24 mouse cellular contexts compared by ENCODE assay signal in the genomic region with DNA sequence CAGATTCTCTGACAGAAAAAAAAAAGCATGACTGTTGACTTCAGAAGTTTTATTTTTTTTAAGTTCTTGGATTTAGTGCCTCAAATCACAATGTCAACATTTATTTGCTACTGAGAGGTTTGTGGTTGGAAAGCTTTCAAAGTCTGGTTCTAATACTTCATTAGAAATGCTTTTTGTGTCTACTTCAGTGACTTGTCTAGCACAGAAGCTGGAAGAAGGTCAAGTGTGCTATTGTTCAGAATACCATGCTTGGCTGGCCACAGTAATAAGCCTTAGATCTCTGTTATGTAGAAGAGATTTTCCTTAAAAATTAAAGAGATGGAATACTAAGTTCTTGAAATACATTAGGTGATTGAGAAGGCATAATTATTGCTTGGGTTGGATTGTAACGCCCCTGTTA. TPM values are rescaled to one million over a fixed set of nuclear protein-coding genes. Genes with fewer than 3 reads are reported as not detected.
"Had no signal": no experiment of that assay in that cellular context is flagged by ENCODE, and none has a peak within 500 bp of the region (broad histone marks: within the 10 kb centered on the region; RNA-seq: fewer than 3 reads in every experiment).

No protein-coding gene starts in this region.

- DNase-seq: kidney, postnatal 36 days; left cerebral cortex, postnatal 4 days; liver, postnatal 0 days; lung, embryonic 14.5 days; lung, postnatal 10 days; retina, postnatal 1 day; right cerebral cortex, postnatal 25 days; spleen, adult 18-20 months; thymus, postnatal 25 days had no signal

- H3K36me3 ChIP-seq: limb, embryonic 12.5 days; limb, embryonic 15.5 days; midbrain, embryonic 10.5 days; midbrain, embryonic 13.5 days; neural tube, embryonic 13.5 days; stomach, embryonic 15.5 days had no signal

- H3K27ac ChIP-seq: kidney, postnatal 0 days; limb, embryonic 12.5 days; limb, embryonic 15.5 days; liver, embryonic 14.5 days; midbrain, embryonic 10.5 days; midbrain, embryonic 13.5 days; neural tube, embryonic 13.5 days; stomach, embryonic 15.5 days had no signal

- H3K27me3 ChIP-seq: limb, embryonic 12.5 days; limb, embryonic 15.5 days; megakaryocyte, embryonic 14.5 days; midbrain, embryonic 13.5 days; neural tube, embryonic 13.5 days; stomach, embryonic 15.5 days had no signal

- H3K4me3 ChIP-seq: limb, embryonic 12.5 days; limb, embryonic 15.5 days; megakaryocyte, embryonic 14.5 days; midbrain, embryonic 10.5 days; midbrain, embryonic 13.5 days; myocyte; neural tube, embryonic 13.5 days; stomach, embryonic 15.5 days had no signal

- ATAC-seq: intestine, postnatal 0 days; liver, postnatal 0 days; midbrain, embryonic 13.5 days; midbrain, embryonic 16.5 days had no signal

- H3K4me1 ChIP-seq: limb, embryonic 12.5 days; limb, embryonic 15.5 days; megakaryocyte, embryonic 14.5 days; midbrain, embryonic 10.5 days; midbrain, embryonic 13.5 days; neural tube, embryonic 13.5 days; stomach, embryonic 15.5 days had no signal

- H3K9me3 ChIP-seq: limb, embryonic 12.5 days; limb, embryonic 15.5 days; megakaryocyte, embryonic 14.5 days; midbrain, embryonic 10.5 days; midbrain, embryonic 13.5 days; neural tube, embryonic 13.5 days; stomach, embryonic 15.5 days had no signal

- H3K4me2 ChIP-seq: limb, embryonic 12.5 days; limb, embryonic 15.5 days; liver, embryonic 11.5 days; lung, embryonic 14.5 days; midbrain, embryonic 13.5 days; neural tube, embryonic 13.5 days; stomach, embryonic 15.5 days had no signal

- H3K9ac ChIP-seq: limb, embryonic 12.5 days; limb, embryonic 15.5 days; liver, embryonic 14.5 days; liver, postnatal 0 days; lung, embryonic 14.5 days; midbrain, embryonic 13.5 days; neural tube, embryonic 13.5 days; stomach, embryonic 15.5 days had no signal

RNA-seq across cellular contexts. Expression of gene Kcnc2, which starts 43.8 kb away (rescaled TPM):
- total RNA-seq: monocyte, adult 5-6 weeks; neutrophil, adult 5-6 weeks had no signal
- polyA plus RNA-seq: liver, embryonic 14.5 days; liver, postnatal 0 days had no signal
